Mouse (Mus musculus) MEL (cell line): ENCODE data around the gene Stkld1.

Experiments
- CHD1 ChIP-seq: IDR thresholded peaks from 2 replicates; pipeline ENCODE4 v1.6.1; 2012; ENCODE audit warnings: low read depth, mild to moderate bottlenecking, inconsistent platforms, low read length, improper control_type of control experiment
- CTCF ChIP-seq, 3 experiments: IDR thresholded peaks in 2 of 3; conservative IDR thresholded peaks in 1 of 3; 2 replicates each; pipeline ENCODE4 v1.5.1; 2011 to 2012; ENCODE audit warnings: low read length in 3 of 3, low read depth in 2 of 3, mild to moderate bottlenecking in 2 of 3, improper control_type of control experiment in 1 of 3, inconsistent platforms in 1 of 3, mixed read lengths in 1 of 3, moderate library complexity in 1 of 3; ENCODE audit not compliant: control insufficient read depth in 1 of 3, insufficient read depth in 1 of 3, poor library complexity in 1 of 3, severe bottlenecking in 1 of 3
- GATA1 ChIP-seq: IDR thresholded peaks from 2 replicates; pipeline ENCODE4 v1.6.1; 2011; ENCODE audit warnings: low read depth, low read length, improper control_type of control experiment
- HCFC1 ChIP-seq: IDR thresholded peaks from 2 replicates; pipeline ENCODE4 v1.6.1; 2012; ENCODE audit warnings: low read depth, mild to moderate bottlenecking, inconsistent platforms, low read length, improper control_type of control experiment, moderate library complexity
- MAX ChIP-seq: IDR thresholded peaks from 2 replicates; pipeline ENCODE4 v1.6.1; 2011; ENCODE audit warnings: low read length, improper control_type of control experiment
- MEF2A ChIP-seq: IDR thresholded peaks from 2 replicates; pipeline ENCODE4 v1.6.1; 2014; ENCODE audit warnings: low read depth, mild to moderate bottlenecking, inconsistent platforms, low read length, improper control_type of control experiment; ENCODE audit not compliant: poor library complexity, insufficient replicate concordance, severe bottlenecking; ENCODE audit errors: extremely low read depth
- MXI1 ChIP-seq: IDR thresholded peaks from 2 replicates; pipeline ENCODE4 v1.6.1; 2011; ENCODE audit warnings: mild to moderate bottlenecking, low read depth, low read length, improper control_type of control experiment
- POLR2A ChIP-seq, 2 experiments: IDR thresholded peaks; 2 replicates each; pipeline ENCODE4 v1.6.1; 2011 to 2012; ENCODE audit warnings: low read length in 2 of 2, mild to moderate bottlenecking in 2 of 2, control low read depth in 1 of 2, improper control_type of control experiment in 1 of 2, low read depth in 1 of 2, moderate library complexity in 1 of 2; ENCODE audit not compliant: control insufficient read depth in 1 of 2, insufficient read depth in 1 of 2, poor library complexity in 1 of 2
- RCOR1 ChIP-seq: IDR thresholded peaks from 2 replicates; pipeline ENCODE4 v1.6.1; 2012; ENCODE audit warnings: low read depth, mild to moderate bottlenecking, inconsistent platforms, low read length, improper control_type of control experiment
- USF1 ChIP-seq: IDR thresholded peaks from 2 replicates; pipeline ENCODE4 v1.6.1; 2014; ENCODE audit warnings: low read depth, mild to moderate bottlenecking, inconsistent platforms, low read length, improper control_type of control experiment, moderate library complexity
- ZNF384 ChIP-seq: IDR thresholded peaks from 2 replicates; pipeline ENCODE4 v1.6.1; 2012; ENCODE audit warnings: low read depth, mild to moderate bottlenecking, inconsistent platforms, low read length, improper control_type of control experiment

GRCm38 (mm10) chr2:26916738-26917137 lies 17.1 kb upstream of the Stkld1 start:
- TF ChIP-seq CTCF (IDR thresholded peaks at IDR 0.05 in 2 of 3, conservative IDR thresholded peaks at IDR 0.05 in 1 of 3; ENCODE audit: control insufficient read depth in 1 of 3, insufficient read depth in 1 of 3, low read depth in 2 of 3, low read length in 3 of 3, poor library complexity in 1 of 3, severe bottlenecking in 1 of 3) (no peak), USF1 (no peak), GATA1 (no peak), MAX (no peak), CHD1 (no peak; the same call in 1 of the 2 replicates), MEF2A (no peak), ZNF384 (no peak), MXI1 (no peak), RCOR1 (no peak), HCFC1 (no peak), POLR2A (IDR thresholded peaks at IDR 0.05; ENCODE audit: control insufficient read depth in 1 of 2, insufficient read depth in 1 of 2, low read depth in 1 of 2, low read length in 2 of 2, poor library complexity in 1 of 2) (peak in 1 of 2 experiments; percentile 16; a peak in 1 of 4 replicates)
